20 mouse cellular contexts compared by ENCODE assay signal in genomic region chr6:113857310-113857873, GRCm38 (mm10).
A peak's percentile ranks its signal among the peaks of the same experiment; 100 is the strongest.
DNase-seq lines count a peak whose midpoint lies in the region; ATAC-seq and TF ChIP-seq lines count a peak whose summit lies in the region.
"Had no signal": no experiment of that assay in that cellular context is flagged by ENCODE, and none has a peak within 500 bp of the region (broad histone marks: within the 10 kb centered on the region; RNA-seq: fewer than 3 reads in every experiment).

No protein-coding gene starts in this region.

- no peak overlapping the region for H3K4me2 ChIP-seq in hindbrain, postnatal 0 days (ENCODE audit: low read depth, low read length)
- no peak overlapping the region for H3K4me2 ChIP-seq in hindbrain, embryonic 11.5 days (replicated peaks; ENCODE audit: low read depth, low read length)
- H3K4me2 ChIP-seq in CH12.LX (ENCODE audit: insufficient read depth, low read depth, poor library complexity, severe bottlenecking), result no peak overlapping the region
- H3K4me2 ChIP-seq: embryonic facial prominence, embryonic 13.5 days; limb, embryonic 15.5 days; liver, embryonic 15.5 days had no signal

- TF ChIP-seq POLR2A in cerebellum, adult 2 months (IDR thresholded peaks at IDR 0.05; ENCODE audit: borderline replicate concordance, insufficient read depth, low read length), result no peak
- TF ChIP-seq POLR2A in CH12.LX (IDR thresholded peaks at IDR 0.05; ENCODE audit: low read depth, low read length), result no peak

- peak overlapping the region; percentile 8 for H3K4me3 ChIP-seq in cerebellum, adult 2 months (replicated peaks; ENCODE audit: insufficient read depth, low read depth, low read length)
- H3K4me3 ChIP-seq in hindbrain, postnatal 0 days (ENCODE audit: low read length), result no peak overlapping the region
- H3K4me3 ChIP-seq in hindbrain, embryonic 11.5 days (ENCODE audit: low read depth, low read length), result no peak overlapping the region
- no peak overlapping the region for H3K4me3 ChIP-seq in CH12.LX (replicated peaks in 1 of 3; ENCODE audit: low read depth in 2 of 3, low read length in 2 of 3, poor library complexity in 1 of 3)
- H3K4me3 ChIP-seq: embryonic facial prominence, embryonic 13.5 days; limb, embryonic 15.5 days; liver, embryonic 15.5 days; midbrain, embryonic 10.5 days had no signal

- H3K27ac ChIP-seq in cerebellum, adult 2 months (ENCODE audit: insufficient read depth, low read length), result peak overlapping the region; percentile 80
- H3K27ac ChIP-seq in hindbrain, postnatal 0 days, result peak overlapping the region; percentile 58; the same call in 1 of the 2 replicates
- H3K27ac ChIP-seq in hindbrain, embryonic 11.5 days (ENCODE audit: low read depth, low read length), result no peak overlapping the region
- H3K27ac ChIP-seq in CH12.LX (ENCODE audit: insufficient read depth, low read depth), result no peak overlapping the region
- H3K27ac ChIP-seq: embryonic facial prominence, embryonic 13.5 days; limb, embryonic 15.5 days; liver, embryonic 15.5 days; macrophage; midbrain, embryonic 10.5 days had no signal

- H3K9me3 ChIP-seq in hindbrain, postnatal 0 days (ENCODE audit: low read length), result no peaks in the 10 kb centered on the region
- no peaks in the 10 kb centered on the region for H3K9me3 ChIP-seq in hindbrain, embryonic 11.5 days (ENCODE audit: control insufficient read depth, low read length)
- no peaks in the 10 kb centered on the region for H3K9me3 ChIP-seq in CH12.LX (replicated peaks; ENCODE audit: low read length)
- H3K9me3 ChIP-seq: embryonic facial prominence, embryonic 13.5 days; limb, embryonic 15.5 days; liver, embryonic 15.5 days; midbrain, embryonic 10.5 days had no signal

- ATAC-seq in cerebellum, adult (ENCODE audit: insufficient number of reproducible peaks, low FRiP score, low TSS enrichment), result no peak
- no peak for ATAC-seq in hindbrain, postnatal 0 days
- no peak for ATAC-seq in hindbrain, embryonic 11.5 days (ENCODE audit: low FRiP score)
- ATAC-seq: intestine, embryonic 16.5 days had no signal

- TF ChIP-seq EP300 in CH12.LX (IDR thresholded peaks at IDR 0.05; ENCODE audit: low read length), result no peak

- H3K79me2 ChIP-seq in CH12.LX (replicated peaks; ENCODE audit: control insufficient read depth, extremely low read depth, insufficient read depth, poor library complexity, severe bottlenecking), result no peaks in the 10 kb centered on the region

- no peak overlapping the region for H3K9ac ChIP-seq in hindbrain, postnatal 0 days (replicated peaks; ENCODE audit: low read length)
- no peak overlapping the region for H3K9ac ChIP-seq in hindbrain, embryonic 11.5 days (ENCODE audit: low read depth, low read length)
- no peak overlapping the region for H3K9ac ChIP-seq in CH12.LX (ENCODE audit: insufficient read depth, low read depth)
- H3K9ac ChIP-seq: embryonic facial prominence, embryonic 13.5 days; limb, embryonic 15.5 days; liver, embryonic 15.5 days had no signal

- DNase-seq in cerebellum, adult 2 months, result peak in 1 of 2 experiments; percentile 52
- peak; percentile 46 for DNase-seq in hindbrain, postnatal 0 days (ENCODE audit: low spot score)
- no peak for DNase-seq in hindbrain, embryonic 11.5 days (ENCODE audit: low spot score)
- DNase-seq in CH12.LX (ENCODE audit: extremely low read depth), result peak; percentile 12
- DNase-seq in cerebellum, postnatal 14 days, result peak; percentile 64 to 67
- no peak for DNase-seq in thymus, postnatal 36 days
- no peak for DNase-seq in heart, postnatal 36 days
- DNase-seq: adrenal gland, postnatal 25 days; gastrocnemius, postnatal 14 days; heart, adult 18-20 months; heart, postnatal 4 days; kidney, postnatal 36 days; thymus, adult 2 months had no signal

- TF ChIP-seq CTCF in cerebellum, adult 2 months (IDR thresholded peaks at IDR 0.05; ENCODE audit: borderline replicate concordance, insufficient read depth, low read depth, low read length), result no peak
- TF ChIP-seq CTCF in hindbrain, postnatal 0 days (IDR thresholded peaks at IDR 0.05; ENCODE audit: low read depth), result no peak
- no peak for TF ChIP-seq CTCF in CH12.LX (conservative IDR thresholded peaks at IDR 0.05 in 1 of 2, IDR thresholded peaks at IDR 0.05 in 1 of 2; ENCODE audit: low read depth in 2 of 2, low read length in 2 of 2)

- peaks cover 78% of the 10 kb centered on the region for H3K4me1 ChIP-seq in cerebellum, adult 2 months (ENCODE audit: control insufficient read depth, insufficient read depth, low read length)
- H3K4me1 ChIP-seq in hindbrain, postnatal 0 days (ENCODE audit: insufficient read depth, low read length), result peaks cover 35% of the 10 kb centered on the region
- H3K4me1 ChIP-seq in hindbrain, embryonic 11.5 days (replicated peaks; ENCODE audit: control insufficient read depth, insufficient read depth, low read length), result no peaks in the 10 kb centered on the region
- peaks cover 16 to 17% of the 10 kb centered on the region in 2 experiments for H3K4me1 ChIP-seq in CH12.LX (ENCODE audit: control insufficient read depth in 1 of 2, insufficient read depth in 2 of 2)
- H3K4me1 ChIP-seq: embryonic facial prominence, embryonic 13.5 days; limb, embryonic 15.5 days had no signal

- intact Hi-C loops in heart, postnatal 36 days (cut with DNase I), result no loop called here

- 6% methylated on average over 2 of the region's 2 CpGs for WGBS in cerebellum, adult 2 months
- WGBS in hindbrain, postnatal 0 days, result 33% methylated on average over 2 of the region's 2 CpGs
- 65% methylated on average over 2 of the region's 2 CpGs for WGBS in hindbrain, embryonic 11.5 days

- no peaks in the 10 kb centered on the region for H3K36me3 ChIP-seq in hindbrain, postnatal 0 days (ENCODE audit: insufficient read depth, low read length)
- no peaks in the 10 kb centered on the region for H3K36me3 ChIP-seq in hindbrain, embryonic 11.5 days (ENCODE audit: control insufficient read depth, insufficient read depth, low read length)
- no peaks in the 10 kb centered on the region for H3K36me3 ChIP-seq in CH12.LX (replicated peaks in 1 of 2; ENCODE audit: control insufficient read depth in 1 of 2, insufficient read depth in 1 of 2, low read length in 1 of 2)
- H3K36me3 ChIP-seq: embryonic facial prominence, embryonic 13.5 days; limb, embryonic 15.5 days; liver, embryonic 15.5 days; midbrain, embryonic 10.5 days had no signal

- in situ Hi-C loops in CH12.LX (cut with MboI; ENCODE audit: low pct_ligation_motif_present, low pct_unique_long_range_greater_than_20kb, low sequenced_read_pairs), result no loop called here

- dilution Hi-C loops in CH12.LX (cut with MboI; ENCODE audit: extremely low pct_ligation_motif_present, extremely low pct_unique_long_range_greater_than_20kb, low sequenced_read_pairs), result no loop called here

- TF ChIP-seq RAD21 in CH12.LX (IDR thresholded peaks at IDR 0.05; ENCODE audit: low read depth, low read length), result no peak

- H3K27me3 ChIP-seq in cerebellum, adult 2 months (ENCODE audit: control insufficient read depth, insufficient read depth, low read length), result no peaks in the 10 kb centered on the region
- H3K27me3 ChIP-seq in hindbrain, postnatal 0 days (ENCODE audit: insufficient read depth, low read length), result no peaks in the 10 kb centered on the region
- H3K27me3 ChIP-seq in hindbrain, embryonic 11.5 days (ENCODE audit: control insufficient read depth, insufficient read depth, low read length), result no peaks in the 10 kb centered on the region
- peaks cover 4% of the 10 kb centered on the region for H3K27me3 ChIP-seq in CH12.LX (replicated peaks)
- H3K27me3 ChIP-seq: embryonic facial prominence, embryonic 13.5 days; limb, embryonic 15.5 days; liver, embryonic 15.5 days had no signal

TF ChIP-seq in CH12.LX, 34 proteins besides CTCF, POLR2A, EP300 and RAD21:
- TF ChIP-seq GABPA (IDR thresholded peaks at IDR 0.05; ENCODE audit: insufficient replicate concordance, low read depth, low read length) (no peak), POLR2AphosphoS2 (IDR thresholded peaks at IDR 0.05; ENCODE audit: low read depth, low read length) (no peak), ZMIZ1 (IDR thresholded peaks at IDR 0.05; ENCODE audit: low read depth, low read length) (no peak), UBTF (IDR thresholded peaks at IDR 0.05; ENCODE audit: low read depth, low read length) (no peak), MAZ (IDR thresholded peaks at IDR 0.05; ENCODE audit: low read depth, low read length) (no peak), JUND (conservative IDR thresholded peaks at IDR 0.05; ENCODE audit: low read depth, low read length) (no peak), HCFC1 (IDR thresholded peaks at IDR 0.05; ENCODE audit: low read depth, low read length) (no peak), CHD1 (IDR thresholded peaks at IDR 0.05; ENCODE audit: low read depth, low read length) (no peak), ETS1 (conservative IDR thresholded peaks at IDR 0.05; ENCODE audit: low read depth, low read length) (no peak), MXI1 (IDR thresholded peaks at IDR 0.05; ENCODE audit: low read depth, low read length) (no peak), RCOR1 (conservative IDR thresholded peaks at IDR 0.05; ENCODE audit: low read depth, low read length) (no peak), ZKSCAN1 (IDR thresholded peaks at IDR 0.05; ENCODE audit: borderline replicate concordance, low read depth, low read length) (no peak), SIN3A (IDR thresholded peaks at IDR 0.05; ENCODE audit: low read length) (no peak), JUN (IDR thresholded peaks at IDR 0.05; ENCODE audit: insufficient read depth, low read depth, low read length) (no peak), ELF1 (IDR thresholded peaks at IDR 0.05; ENCODE audit: low read depth, low read length) (no peak), MYC (IDR thresholded peaks at IDR 0.05; ENCODE audit: low read depth, low read length) (no peak), USF1 (IDR thresholded peaks at IDR 0.05; ENCODE audit: low read depth, low read length) (no peak), KAT2A (IDR thresholded peaks at IDR 0.05; ENCODE audit: insufficient replicate concordance, low read length) (no peak), PAX5 (IDR thresholded peaks at IDR 0.05; ENCODE audit: low read length) (no peak), MAFK (IDR thresholded peaks at IDR 0.05; ENCODE audit: insufficient replicate concordance, low read length) (no peak)

Comparison
In these comparisons a context has a peak if more than half of its experiments do, and no peak if none do; other contexts are left out.
1. DNase-seq: peak in hindbrain, postnatal 0 days (single experiment), CH12.LX (single experiment) and cerebellum, postnatal 14 days (2 of 2); none in hindbrain, embryonic 11.5 days (single experiment), thymus, postnatal 36 days (0 of 2) and heart, postnatal 36 days (0 of 2).
2. H3K27ac ChIP-seq: peak in cerebellum, adult 2 months (single experiment) and hindbrain, postnatal 0 days (single experiment); none in hindbrain, embryonic 11.5 days (single experiment) and CH12.LX (single experiment).